Mouse (Mus musculus): Measurements from ENCODE around the gene Slc17a6. TPM values are rescaled to one million over a fixed set of nuclear protein-coding genes. Genes with fewer than 3 reads are reported as not detected.

Slc17a6 gene
- total RNA-seq, 1 experiment = 0.40 TPM

- Histone ChIP-seq H3K27ac (ENCODE audit: insufficient read depth, low read depth, low read length, poor library complexity, severe bottlenecking) (no peak overlapping the region), H3K4me3 (ENCODE audit: insufficient read depth in 1 of 2, low read depth in 1 of 2, low read length in 2 of 2, poor library complexity in 1 of 2, severe bottlenecking in 1 of 2) (no peak overlapping the region), H3K9me3 (ENCODE audit: control insufficient read depth, insufficient read depth, low read depth, low read length) (no peaks in the 10 kb centered on the region), H3K9ac (ENCODE audit: insufficient read depth, low read depth, low read length, poor library complexity, severe bottlenecking) (no peak overlapping the region), H3K36me3 (ENCODE audit: control insufficient read depth, insufficient read depth, low read length, poor library complexity, severe bottlenecking) (no peaks in the 10 kb centered on the region), H3K4me1 (ENCODE audit: control insufficient read depth in 2 of 2, insufficient read depth in 2 of 2, low read length in 2 of 2, poor library complexity in 1 of 2) (no peaks in the 10 kb centered on the region)
- TF ChIP-seq ZNF384 (IDR thresholded peaks at IDR 0.05; ENCODE audit: low read depth, low read length) = no peak
- no peak for TF ChIP-seq ZC3H11A (IDR thresholded peaks at IDR 0.05; ENCODE audit: borderline replicate concordance, low read depth, low read length)
- TF ChIP-seq CHD2 (IDR thresholded peaks at IDR 0.05; ENCODE audit: low read depth, low read length) = no peak
- TF ChIP-seq HCFC1 (IDR thresholded peaks at IDR 0.05; ENCODE audit: borderline replicate concordance, insufficient read depth, low read length) = no peak
- TF ChIP-seq MAFK (IDR thresholded peaks at IDR 0.05; ENCODE audit: insufficient read depth, low read depth, low read length) = no peak
- no peak for DNase-seq (ENCODE audit: low read depth, low spot score)
- in situ Hi-C loops (cut with MboI; ENCODE audit: low sequenced_read_pairs in 2 of 2, unreplicated experiment in 2 of 2) = loop anchor here (25.0 kb wide), 2 partner anchors 330 to 355 kb away; no protein-coding TSS in a partner anchor
Measured at GRCm38 (mm10) chr7:51632543-51633229, 10.9 kb downstream of the Slc17a6 start.

- DNase-seq (ENCODE audit: low read depth, low spot score) = no peak
- no peaks in the 10 kb centered on the region for H3K4me1 ChIP-seq (ENCODE audit: control insufficient read depth in 2 of 2, insufficient read depth in 2 of 2, low read length in 2 of 2, poor library complexity in 1 of 2)
- TF ChIP-seq ZC3H11A (IDR thresholded peaks at IDR 0.05; ENCODE audit: borderline replicate concordance, low read depth, low read length) (no peak), ZNF384 (IDR thresholded peaks at IDR 0.05; ENCODE audit: low read depth, low read length) (no peak), CHD2 (IDR thresholded peaks at IDR 0.05; ENCODE audit: low read depth, low read length) (no peak), MAFK (IDR thresholded peaks at IDR 0.05; ENCODE audit: insufficient read depth, low read depth, low read length) (no peak), HCFC1 (IDR thresholded peaks at IDR 0.05; ENCODE audit: borderline replicate concordance, insufficient read depth, low read length) (no peak)
- in situ Hi-C loops (cut with MboI; ENCODE audit: low sequenced_read_pairs in 2 of 2, unreplicated experiment in 2 of 2) = loop anchor here (25.0 kb wide), 2 partner anchors 329 to 354 kb away; no protein-coding TSS in a partner anchor
- no peak overlapping the region for H3K9ac ChIP-seq (ENCODE audit: insufficient read depth, low read depth, low read length, poor library complexity, severe bottlenecking)
- H3K27ac ChIP-seq (ENCODE audit: insufficient read depth, low read depth, low read length, poor library complexity, severe bottlenecking) = no peak overlapping the region
- H3K4me3 ChIP-seq (ENCODE audit: insufficient read depth in 1 of 2, low read depth in 1 of 2, low read length in 2 of 2, poor library complexity in 1 of 2, severe bottlenecking in 1 of 2) = no peak overlapping the region
- H3K36me3 ChIP-seq (ENCODE audit: control insufficient read depth, insufficient read depth, low read length, poor library complexity, severe bottlenecking) = no peaks in the 10 kb centered on the region
- no peaks in the 10 kb centered on the region for H3K9me3 ChIP-seq (ENCODE audit: control insufficient read depth, insufficient read depth, low read depth, low read length)
Measured at GRCm38 (mm10) chr7:51633230-51633844, 11.5 kb downstream of the Slc17a6 start.

- no peak overlapping the region for H3K9ac ChIP-seq (ENCODE audit: insufficient read depth, low read depth, low read length, poor library complexity, severe bottlenecking)
- in situ Hi-C loops (cut with MboI; ENCODE audit: low sequenced_read_pairs in 2 of 2, unreplicated experiment in 2 of 2) = no loop called here
- H3K36me3 ChIP-seq (ENCODE audit: control insufficient read depth, insufficient read depth, low read length, poor library complexity, severe bottlenecking) = no peaks in the 10 kb centered on the region
- H3K4me1 ChIP-seq (ENCODE audit: control insufficient read depth in 2 of 2, insufficient read depth in 2 of 2, low read length in 2 of 2, poor library complexity in 1 of 2) = no peaks in the 10 kb centered on the region
- TF ChIP-seq CHD2 (IDR thresholded peaks at IDR 0.05; ENCODE audit: low read depth, low read length) (no peak), MAFK (IDR thresholded peaks at IDR 0.05; ENCODE audit: insufficient read depth, low read depth, low read length) (no peak), HCFC1 (IDR thresholded peaks at IDR 0.05; ENCODE audit: borderline replicate concordance, insufficient read depth, low read length) (no peak), ZNF384 (IDR thresholded peaks at IDR 0.05; ENCODE audit: low read depth, low read length) (no peak), ZC3H11A (IDR thresholded peaks at IDR 0.05; ENCODE audit: borderline replicate concordance, low read depth, low read length) (no peak)
- H3K27ac ChIP-seq (ENCODE audit: insufficient read depth, low read depth, low read length, poor library complexity, severe bottlenecking) = no peak overlapping the region
- H3K9me3 ChIP-seq (ENCODE audit: control insufficient read depth, insufficient read depth, low read depth, low read length) = no peaks in the 10 kb centered on the region
- H3K4me3 ChIP-seq (ENCODE audit: insufficient read depth in 1 of 2, low read depth in 1 of 2, low read length in 2 of 2, poor library complexity in 1 of 2, severe bottlenecking in 1 of 2) = no peak overlapping the region
- DNase-seq (ENCODE audit: low read depth, low spot score) = no peak
Measured at GRCm38 (mm10) chr7:51657152-51657551, 35.3 kb downstream of the Slc17a6 start.

- no peak overlapping the region for H3K4me3 ChIP-seq (ENCODE audit: insufficient read depth in 1 of 2, low read depth in 1 of 2, low read length in 2 of 2, poor library complexity in 1 of 2, severe bottlenecking in 1 of 2)
- no peak overlapping the region for H3K27ac ChIP-seq (ENCODE audit: insufficient read depth, low read depth, low read length, poor library complexity, severe bottlenecking)
- in situ Hi-C loops (cut with MboI; ENCODE audit: low sequenced_read_pairs in 2 of 2, unreplicated experiment in 2 of 2) = no loop called here
- H3K4me1 ChIP-seq (ENCODE audit: control insufficient read depth in 2 of 2, insufficient read depth in 2 of 2, low read length in 2 of 2, poor library complexity in 1 of 2) = no peaks in the 10 kb centered on the region
- no peak overlapping the region for H3K9ac ChIP-seq (ENCODE audit: insufficient read depth, low read depth, low read length, poor library complexity, severe bottlenecking)
- no peaks in the 10 kb centered on the region for H3K36me3 ChIP-seq (ENCODE audit: control insufficient read depth, insufficient read depth, low read length, poor library complexity, severe bottlenecking)
- no peaks in the 10 kb centered on the region for H3K9me3 ChIP-seq (ENCODE audit: control insufficient read depth, insufficient read depth, low read depth, low read length)
- TF ChIP-seq CHD2 (IDR thresholded peaks at IDR 0.05; ENCODE audit: low read depth, low read length) (no peak), HCFC1 (IDR thresholded peaks at IDR 0.05; ENCODE audit: borderline replicate concordance, insufficient read depth, low read length) (no peak), ZNF384 (IDR thresholded peaks at IDR 0.05; ENCODE audit: low read depth, low read length) (no peak), MAFK (IDR thresholded peaks at IDR 0.05; ENCODE audit: insufficient read depth, low read depth, low read length) (no peak), ZC3H11A (IDR thresholded peaks at IDR 0.05; ENCODE audit: borderline replicate concordance, low read depth, low read length) (no peak)
- DNase-seq (ENCODE audit: low read depth, low spot score) = no peak
Measured at GRCm38 (mm10) chr7:51662441-51662840, 40.6 kb downstream of the Slc17a6 start.

Measured in ES-E14 (cell line).